Mouse (Mus musculus): Measurements from ENCODE around the gene Pcp4l1. TPM values are rescaled to one million over a fixed set of nuclear protein-coding genes. Genes with fewer than 3 reads are reported as not detected.
A peak's percentile ranks its signal among the peaks of the same experiment; 100 is the strongest.

Pcp4l1 gene
- polyA plus RNA-seq, 1 experiment from 2014 or later, result 20.8 TPM

- peaks cover 8% of the 10 kb centered on the region; the same call in 1 of the 2 replicates for H3K4me1 ChIP-seq
- no peak overlapping the region for H3K9ac ChIP-seq (replicated peaks)
- peaks cover 39% of the 10 kb centered on the region for H3K36me3 ChIP-seq
- 83% methylated on average over 5 of the region's 5 CpGs for WGBS
- no peaks in the 10 kb centered on the region for H3K27me3 ChIP-seq
- ATAC-seq (ENCODE audit: low FRiP score, low read depth), result no peak
- no peak overlapping the region for H3K4me3 ChIP-seq
- H3K4me2 ChIP-seq (replicated peaks), result no peak overlapping the region
- H3K9me3 ChIP-seq, result no peaks in the 10 kb centered on the region
- H3K27ac ChIP-seq (replicated peaks), result no peak overlapping the region
Measured at GRCm38 (mm10) chr1:171232348-171232747, 36.3 kb upstream of the Pcp4l1 start.

GRCm38 (mm10) chr1:171231844-171232243 is 35.8 kb upstream of the Pcp4l1 start:
- Histone ChIP-seq H3K27ac (replicated peaks) (no peak overlapping the region), H3K4me1 (peaks cover 8% of the 10 kb centered on the region; the same call in 1 of the 2 replicates), H3K9ac (replicated peaks) (no peak overlapping the region), H3K9me3 (no peaks in the 10 kb centered on the region), H3K36me3 (peaks cover 34% of the 10 kb centered on the region), H3K4me3 (no peak overlapping the region), H3K4me2 (replicated peaks) (no peak overlapping the region), H3K27me3 (no peaks in the 10 kb centered on the region)
- no peak for ATAC-seq (ENCODE audit: low FRiP score, low read depth)
- WGBS, result 83% methylated on average over 4 of the region's 4 CpGs

- H3K9me3 ChIP-seq, result no peaks in the 10 kb centered on the region
- H3K4me3 ChIP-seq, result no peak overlapping the region
- H3K4me2 ChIP-seq (replicated peaks), result no peak overlapping the region
- H3K27me3 ChIP-seq, result no peaks in the 10 kb centered on the region
- 45% methylated on average over 3 of the region's 3 CpGs for WGBS
- peaks cover 8% of the 10 kb centered on the region; the same call in 1 of the 2 replicates for H3K4me1 ChIP-seq
- no peak overlapping the region for H3K27ac ChIP-seq (replicated peaks)
- no peak for ATAC-seq (ENCODE audit: low FRiP score, low read depth)
- no peak overlapping the region for H3K9ac ChIP-seq (replicated peaks)
- H3K36me3 ChIP-seq, result peaks cover 19% of the 10 kb centered on the region
Measured at GRCm38 (mm10) chr1:171230215-171230614, 34.1 kb upstream of the Pcp4l1 start.

GRCm38 (mm10) chr1:171229750-171230149 is 33.7 kb upstream of the Pcp4l1 start:
- WGBS, result 28% methylated on average over 6 of the region's 6 CpGs
- H3K27ac ChIP-seq (replicated peaks), result no peak overlapping the region

GRCm38 (mm10) chr1:171227879-171228278 is 31.8 kb upstream of the Pcp4l1 start:
- Histone ChIP-seq H3K4me2 (replicated peaks) (no peak overlapping the region), H3K4me1 (peaks cover 8% of the 10 kb centered on the region; the same call in 1 of the 2 replicates), H3K27me3 (no peaks in the 10 kb centered on the region), H3K9me3 (no peaks in the 10 kb centered on the region), H3K36me3 (no peaks in the 10 kb centered on the region), H3K27ac (replicated peaks) (no peak overlapping the region), H3K9ac (replicated peaks) (no peak overlapping the region), H3K4me3 (no peak overlapping the region)
- WGBS, result 86% methylated on average over 1 of the region's 1 CpGs
- ATAC-seq (ENCODE audit: low FRiP score, low read depth), result no peak

More at GRCm38 (mm10) chr1:171229750-171230149, 33.7 kb upstream of the Pcp4l1 start:
- no peak overlapping the region for H3K9ac ChIP-seq (replicated peaks)
- H3K36me3 ChIP-seq, result peaks cover 14% of the 10 kb centered on the region
- ATAC-seq (ENCODE audit: low FRiP score, low read depth), result no peak
- peaks cover 8% of the 10 kb centered on the region; the same call in 1 of the 2 replicates for H3K4me1 ChIP-seq
- no peak overlapping the region for H3K4me2 ChIP-seq (replicated peaks)
- no peak overlapping the region for H3K4me3 ChIP-seq
- H3K9me3 ChIP-seq, result no peaks in the 10 kb centered on the region
- no peaks in the 10 kb centered on the region for H3K27me3 ChIP-seq

GRCm38 (mm10) chr1:171226780-171227179 is 30.7 kb upstream of the Pcp4l1 start:
- H3K4me2 ChIP-seq (replicated peaks), result no peak overlapping the region
- H3K9ac ChIP-seq (replicated peaks), result no peak overlapping the region
- no peak overlapping the region for H3K27ac ChIP-seq (replicated peaks)
- 31% methylated on average over 4 of the region's 4 CpGs for WGBS
- no peak overlapping the region for H3K4me3 ChIP-seq
- H3K4me1 ChIP-seq, result peaks cover 13% of the 10 kb centered on the region; the same call in 1 of the 2 replicates
- no peak for ATAC-seq (ENCODE audit: low FRiP score, low read depth)
- no peaks in the 10 kb centered on the region for H3K9me3 ChIP-seq
- H3K27me3 ChIP-seq, result no peaks in the 10 kb centered on the region
- H3K36me3 ChIP-seq, result no peaks in the 10 kb centered on the region

GRCm38 (mm10) chr1:171224857-171225256 is 28.8 kb upstream of the Pcp4l1 start, which contains the start of gene Apoa2:
Gene Apoa2 (plus strand): TSS chr1:171225054.
- 80% methylated on average over 5 of the region's 5 CpGs for WGBS
- Histone ChIP-seq H3K36me3 (peaks cover 3% of the 10 kb centered on the region), H3K4me1 (peaks cover 21% of the 10 kb centered on the region), H3K9me3 (no peaks in the 10 kb centered on the region), H3K27ac (replicated peaks) (no peak within 1 kb of the TSS), H3K4me3 (no peak within 1 kb of the TSS), H3K4me2 (replicated peaks) (no peak within 1 kb of the TSS), H3K27me3 (no peaks in the 10 kb centered on the region), H3K9ac (replicated peaks) (no peak within 1 kb of the TSS)
- ATAC-seq (ENCODE audit: low FRiP score, low read depth), result no peak

- ATAC-seq (ENCODE audit: low FRiP score, low read depth), result no peak
- WGBS, result 90% methylated on average over 2 of the region's 2 CpGs
- H3K4me3 ChIP-seq, result no peak overlapping the region
- no peak overlapping the region for H3K4me2 ChIP-seq (replicated peaks)
- H3K27me3 ChIP-seq, result no peaks in the 10 kb centered on the region
- H3K9me3 ChIP-seq, result no peaks in the 10 kb centered on the region
- H3K27ac ChIP-seq (replicated peaks), result no peak overlapping the region
- H3K4me1 ChIP-seq, result peaks cover 16% of the 10 kb centered on the region
- H3K36me3 ChIP-seq, result peaks cover 10% of the 10 kb centered on the region
- H3K9ac ChIP-seq (replicated peaks), result no peak overlapping the region
Measured at GRCm38 (mm10) chr1:171223796-171224195, 27.7 kb upstream of the Pcp4l1 start.

- Histone ChIP-seq H3K9me3 (no peaks in the 10 kb centered on the region), H3K36me3 (peaks cover 13% of the 10 kb centered on the region), H3K9ac (replicated peaks) (no peak overlapping the region), H3K4me3 (peak overlapping the region; percentile 56), H3K4me1 (peaks cover 16% of the 10 kb centered on the region), H3K27me3 (no peaks in the 10 kb centered on the region), H3K27ac (replicated peaks) (peak overlapping the region; percentile 70), H3K4me2 (replicated peaks) (peak overlapping the region; percentile 82)
- 80% methylated on average over 6 of the region's 6 CpGs for WGBS
- no peak for ATAC-seq (ENCODE audit: low FRiP score, low read depth)
Measured at GRCm38 (mm10) chr1:171223168-171223567, 27.1 kb upstream of the Pcp4l1 start.

- Histone ChIP-seq H3K9me3 (no peaks in the 10 kb centered on the region), H3K27ac (replicated peaks) (peak within 1 kb of the TSS; percentile 70), H3K4me1 (peaks cover 16% of the 10 kb centered on the region), H3K36me3 (peaks cover 13% of the 10 kb centered on the region), H3K4me2 (replicated peaks) (peak within 1 kb of the TSS; percentile 82), H3K4me3 (peak within 1 kb of the TSS; percentile 56), H3K27me3 (no peaks in the 10 kb centered on the region), H3K9ac (replicated peaks) (peak within 1 kb of the TSS; percentile 43)
- peak; percentile 96 for ATAC-seq (ENCODE audit: low FRiP score, low read depth)
- WGBS, result 3% methylated on average over 28 of the region's 28 CpGs
Measured at GRCm38 (mm10) chr1:171222238-171223155, 26.4 kb upstream of the Pcp4l1 start, which contains the start of gene Tomm40l. Gene Tomm40l (minus strand): TSS chr1:171222514.

GRCm38 (mm10) chr1:171221281-171222193 is 25.5 kb upstream of the Pcp4l1 start:
- ATAC-seq (ENCODE audit: low FRiP score, low read depth), result no peak
- Histone ChIP-seq H3K27ac (replicated peaks) (0 out of 2 replicates have a peak overlapping the region, but pooled peaks have one; percentile 46), H3K27me3 (no peaks in the 10 kb centered on the region), H3K4me3 (peak overlapping the region; percentile 56), H3K9ac (replicated peaks) (peak overlapping the region; percentile 43), H3K4me2 (replicated peaks) (peak overlapping the region; percentile 82), H3K36me3 (peaks cover 13% of the 10 kb centered on the region), H3K4me1 (peaks cover 16% of the 10 kb centered on the region), H3K9me3 (no peaks in the 10 kb centered on the region)
- WGBS, result 6% methylated on average over 22 of the region's 22 CpGs

Measured in midbrain, embryonic 12.5 days (tissue).